8 mouse cellular contexts compared by ENCODE assay signal in genomic region chr14:55899701-55900413, GRCm38 (mm10). TPM values are rescaled to one million over a fixed set of nuclear protein-coding genes. Genes with fewer than 3 reads are reported as not detected.
DNase-seq lines count a peak whose midpoint lies in the region; ATAC-seq lines count a peak whose summit lies in the region.

Gene Sdr39u1 (minus strand): TSS chr14:55900293.

- peak; percentile 95 for ATAC-seq in intestine, embryonic 15.5 days

- intact Hi-C loops in left cerebral cortex, postnatal 10 days (cut with DNase I), result no loop called here

- peak within 1 kb of the TSS; percentile 85 for H3K27ac ChIP-seq in intestine, embryonic 15.5 days

- peak within 1 kb of the TSS; percentile 52 for H3K4me3 ChIP-seq in intestine, embryonic 15.5 days (replicated peaks)
- peak within 1 kb of the TSS; percentile 91 for H3K4me3 ChIP-seq in megakaryocyte, embryonic 14.5 days (replicated peaks)

- under 1% methylated on average over 39 of the region's 39 CpGs for WGBS in intestine, embryonic 15.5 days

- no peaks in the 10 kb centered on the region for H3K27me3 ChIP-seq in intestine, embryonic 15.5 days (replicated peaks)
- H3K27me3 ChIP-seq in megakaryocyte, embryonic 14.5 days (replicated peaks), result no peaks in the 10 kb centered on the region

- peak; percentile 84 for DNase-seq in adrenal gland, adult 2 months
- peak; percentile 76 for DNase-seq in embryo, embryonic 11.5 days (ENCODE audit: low read depth, low spot score)
- DNase-seq in gastrocnemius, postnatal 4 days (ENCODE audit: low spot score in 2 of 2), result peak; percentile 60 to 82
- DNase-seq in left cerebral cortex, postnatal 10 days (ENCODE audit: extremely low spot score in 1 of 2, low spot score in 2 of 2), result peak; percentile 88 to 93
- DNase-seq in right cerebral cortex, adult 2 months (ENCODE audit: low spot score in 2 of 2), result peak; percentile 86
- DNase-seq in urinary bladder, adult 2 months (ENCODE audit: low spot score), result peak; percentile 69

- H3K9me3 ChIP-seq in intestine, embryonic 15.5 days, result no peaks in the 10 kb centered on the region
- H3K9me3 ChIP-seq in megakaryocyte, embryonic 14.5 days, result no peaks in the 10 kb centered on the region

- peak within 1 kb of the TSS; percentile 62 for H3K9ac ChIP-seq in intestine, embryonic 15.5 days

- H3K36me3 ChIP-seq in intestine, embryonic 15.5 days, result peaks cover 22% of the 10 kb centered on the region
- peaks cover 48% of the 10 kb centered on the region for H3K36me3 ChIP-seq in megakaryocyte, embryonic 14.5 days (replicated peaks; ENCODE audit: low read length)

- 0 out of 2 replicates have a peak, but pooled peaks cover 8% of the 10 kb centered on the region for H3K4me1 ChIP-seq in intestine, embryonic 15.5 days (replicated peaks)
- peaks cover 36% of the 10 kb centered on the region for H3K4me1 ChIP-seq in megakaryocyte, embryonic 14.5 days

- H3K4me2 ChIP-seq in intestine, embryonic 15.5 days (replicated peaks), result peak within 1 kb of the TSS; percentile 89

RNA-seq across cellular contexts. Expression of gene Sdr39u1, which starts in this region (rescaled TPM):
- total RNA-seq in adrenal gland, adult 2 months (2021), result 10 to 100 TPM; 81.0 to 92.5 TPM
- polyA plus RNA-seq in adrenal gland, adult 2 months (2012; rRNA removed), result 45.9 and 52.8 TPM in 2 replicates
- total RNA-seq in gastrocnemius, postnatal 4 days (2021), result 10 to 100 TPM; 45.7 to 50.1 TPM
- polyA plus RNA-seq in intestine, embryonic 15.5 days (2015; fragmentation: Nextera tagmentation; extraction: Ambion mirVana), result 73.6 and 80.3 TPM in 2 replicates
- total RNA-seq in left cerebral cortex, postnatal 10 days (2021), result 10 to 100 TPM; 90.4 to 96.1 TPM
- 6.6 TPM in 1 of 2 replicates, not detected in the other for polyA plus RNA-seq in megakaryocyte, embryonic 14.5 days (2012; ENCODE audit: insufficient read depth, low replicate concordance)
- 54.6 and 63.6 TPM in 2 replicates for polyA plus RNA-seq in urinary bladder, adult 2 months (2012; rRNA removed)

Comparison
In these comparisons a context has a peak if more than half of its experiments do, and no peak if none do; other contexts are left out.
1. Peak in every context shown above with its lines: DNase-seq, ATAC-seq, H3K4me3 ChIP-seq and H3K27ac ChIP-seq.